Mouse (Mus musculus): Measurements from ENCODE around the gene Melk. TPM values are rescaled to one million over a fixed set of nuclear protein-coding genes. Genes with fewer than 3 reads are reported as not detected.

Melk gene
- polyA plus RNA-seq, 1 experiment from 2014 or later = 22.5 TPM

DNA sequence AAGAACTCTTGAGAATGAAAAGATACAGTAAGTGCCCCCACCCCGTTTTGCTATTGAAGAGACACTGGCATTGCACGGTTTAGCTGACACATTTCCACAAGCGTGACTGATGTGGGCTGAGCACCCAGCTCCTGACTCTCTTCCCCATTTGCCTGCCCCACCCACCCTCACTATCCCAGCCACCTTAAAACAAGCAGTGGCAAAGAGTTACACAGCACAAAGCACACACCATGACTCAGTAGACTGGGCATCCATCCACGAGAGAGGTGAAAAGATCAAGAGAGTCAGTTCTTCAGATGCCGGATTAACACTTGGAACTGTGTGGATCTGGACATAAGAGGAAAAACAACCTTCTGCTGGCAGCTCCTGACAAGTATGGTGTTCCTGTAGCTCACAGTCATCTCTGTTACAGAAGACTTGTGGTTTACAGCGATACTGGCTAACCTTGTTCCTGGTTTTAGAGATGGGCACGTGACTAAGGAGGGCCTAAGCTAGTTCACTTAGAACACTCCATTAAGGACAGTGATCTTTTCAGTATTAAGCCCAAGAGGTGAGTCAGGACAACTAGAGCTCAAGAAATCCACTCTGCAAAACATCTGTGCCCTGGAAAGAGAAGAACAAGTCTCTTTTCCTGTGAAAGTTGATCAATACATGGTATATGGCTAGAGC is 18.9 kb upstream of the Melk start:
- H3K4me1 ChIP-seq = no peaks in the 10 kb centered on the region
- H3K9me3 ChIP-seq = no peaks in the 10 kb centered on the region
- H3K4me3 ChIP-seq = no peak overlapping the region
- H3K9ac ChIP-seq (replicated peaks) = no peak overlapping the region
- H3K27ac ChIP-seq (replicated peaks) = no peak overlapping the region
- ATAC-seq (replicated peaks) = no peak
- no peaks in the 10 kb centered on the region for H3K27me3 ChIP-seq
- 78% methylated on average over 7 of the region's 7 CpGs for WGBS
- no peak overlapping the region for H3K4me2 ChIP-seq (replicated peaks)
- no peaks in the 10 kb centered on the region for H3K36me3 ChIP-seq

DNA sequence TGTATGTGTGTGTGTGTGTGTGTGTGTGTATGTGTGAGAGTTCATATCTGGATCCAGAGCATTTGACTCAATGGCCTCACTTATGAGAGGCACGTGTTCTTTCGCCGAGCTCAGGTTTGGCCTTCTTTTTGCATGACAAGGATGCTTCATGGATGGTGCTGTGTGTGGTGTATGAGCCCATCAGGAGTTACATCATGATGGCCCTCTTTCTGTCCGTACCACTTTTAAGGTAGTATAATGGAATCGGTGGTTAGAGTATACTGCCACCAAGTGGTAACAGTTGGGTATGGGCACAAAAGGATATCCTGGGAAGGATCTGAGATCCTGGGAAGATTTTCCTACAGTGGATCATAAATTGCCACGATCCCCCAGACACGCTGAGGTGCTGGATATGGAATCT is 8.1 kb upstream of the Melk start:
- Histone ChIP-seq H3K27ac (replicated peaks) (no peak overlapping the region), H3K36me3 (no peaks in the 10 kb centered on the region), H3K27me3 (no peaks in the 10 kb centered on the region), H3K9ac (replicated peaks) (no peak overlapping the region), H3K4me3 (no peak overlapping the region), H3K9me3 (no peaks in the 10 kb centered on the region), H3K4me1 (no peaks in the 10 kb centered on the region), H3K4me2 (replicated peaks) (no peak overlapping the region)
- 15% methylated on average over 7 of the region's 7 CpGs for WGBS
- ATAC-seq (replicated peaks) = peak; percentile 69

DNA sequence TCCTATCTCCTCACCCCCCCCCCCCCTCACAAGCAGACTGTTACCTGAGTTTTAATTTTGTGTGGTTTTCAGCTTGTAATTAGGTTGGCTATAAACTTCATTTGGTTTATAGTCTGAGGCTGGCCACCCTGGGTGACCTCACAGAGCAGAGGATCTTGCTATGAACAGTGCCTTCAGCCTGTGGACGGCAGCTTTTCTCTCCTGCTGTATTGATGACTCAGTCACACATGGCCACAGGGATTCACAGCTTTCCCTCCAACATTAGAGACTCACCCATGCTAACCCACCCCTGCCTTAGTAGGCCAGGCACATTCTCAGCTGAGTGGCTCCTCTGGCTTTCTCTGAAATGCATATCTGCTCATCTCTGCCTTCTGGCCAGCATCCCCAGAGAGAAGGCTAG is 4.8 kb upstream of the Melk start:
- H3K4me3 ChIP-seq = no peak overlapping the region
- 59% methylated on average over 1 of the region's 1 CpGs for WGBS
- H3K27ac ChIP-seq (replicated peaks) = no peak overlapping the region
- no peaks in the 10 kb centered on the region for H3K27me3 ChIP-seq
- H3K4me2 ChIP-seq (replicated peaks) = no peak overlapping the region
- no peaks in the 10 kb centered on the region for H3K4me1 ChIP-seq
- no peaks in the 10 kb centered on the region for H3K36me3 ChIP-seq
- ATAC-seq (replicated peaks) = no peak
- H3K9ac ChIP-seq (replicated peaks) = no peak overlapping the region
- H3K9me3 ChIP-seq = no peaks in the 10 kb centered on the region

DNA sequence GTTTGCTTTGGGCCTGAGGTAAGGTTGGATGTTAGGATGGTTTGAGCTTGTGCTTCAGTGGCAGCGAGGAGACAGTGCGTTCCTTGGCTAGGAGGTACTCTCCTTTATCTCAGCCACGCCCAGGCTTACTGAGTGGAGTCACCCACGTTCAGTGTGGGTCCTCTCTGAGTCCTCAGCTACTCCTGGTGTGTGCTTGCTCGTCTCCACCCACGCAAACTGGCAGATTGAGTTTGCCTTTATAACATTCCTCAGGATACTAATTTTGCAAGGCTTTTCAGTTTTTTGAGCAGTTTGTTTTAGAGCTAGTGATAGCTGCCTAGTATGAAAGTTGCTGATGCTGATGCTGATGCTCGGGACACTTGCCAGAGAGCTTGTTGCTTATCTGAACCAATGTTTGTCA is 5.9 kb downstream of the Melk start:
- Histone ChIP-seq H3K4me2 (replicated peaks) (no peak overlapping the region), H3K9ac (replicated peaks) (no peak overlapping the region), H3K36me3 (no peaks in the 10 kb centered on the region; the same call in 1 of the 2 replicates), H3K27ac (replicated peaks) (no peak overlapping the region), H3K4me3 (no peak overlapping the region), H3K9me3 (no peaks in the 10 kb centered on the region), H3K4me1 (peaks cover 7% of the 10 kb centered on the region), H3K27me3 (no peaks in the 10 kb centered on the region)
- 91% methylated on average over 7 of the region's 7 CpGs for WGBS
- no peak for ATAC-seq (replicated peaks)

DNA sequence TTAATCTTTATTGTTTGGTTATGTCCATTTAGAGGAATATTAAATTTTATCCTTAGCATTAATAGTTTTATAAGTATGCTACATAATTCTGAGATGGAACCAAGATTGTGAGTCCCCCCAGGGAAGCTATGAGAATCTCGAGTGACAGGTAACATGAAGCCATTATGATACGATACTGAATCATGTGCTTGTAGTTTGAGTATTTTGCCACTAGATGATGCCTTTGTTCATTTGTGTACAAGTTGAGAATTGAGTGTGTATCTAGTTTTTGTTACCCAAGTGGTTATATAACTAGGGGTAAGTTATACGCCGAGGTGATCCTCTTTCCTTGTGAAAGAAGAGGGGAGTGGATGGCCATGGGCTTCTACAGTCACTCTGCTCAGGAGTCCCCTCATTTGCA is 9.8 kb downstream of the Melk start:
- Histone ChIP-seq H3K27ac (replicated peaks) (no peak overlapping the region), H3K9me3 (no peaks in the 10 kb centered on the region), H3K4me1 (no peaks in the 10 kb centered on the region), H3K4me3 (no peak overlapping the region), H3K27me3 (no peaks in the 10 kb centered on the region), H3K9ac (replicated peaks) (no peak overlapping the region), H3K4me2 (replicated peaks) (no peak overlapping the region), H3K36me3 (no peaks in the 10 kb centered on the region; the same call in 1 of the 2 replicates)
- 84% methylated on average over 4 of the region's 4 CpGs for WGBS
- no peak for ATAC-seq (replicated peaks)

DNA sequence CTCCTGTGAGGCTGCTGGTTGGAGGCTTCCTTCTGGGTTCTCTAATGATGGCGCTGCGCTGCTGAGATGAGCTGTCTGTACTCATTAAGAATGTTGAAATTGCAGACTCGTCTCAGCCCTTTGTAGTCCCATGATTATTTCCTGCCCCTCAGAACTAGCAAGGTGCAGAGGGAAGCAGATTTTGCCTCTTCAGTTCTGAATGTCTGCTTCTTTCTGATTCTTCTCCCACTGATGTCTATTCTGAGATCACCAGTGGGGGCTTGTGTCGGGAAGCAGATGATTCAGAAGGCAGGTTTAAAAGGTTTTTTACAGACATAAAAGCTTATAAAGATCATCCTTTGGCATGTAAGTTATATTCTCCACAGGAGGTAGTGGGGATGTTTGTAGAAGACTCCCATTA is 10.2 kb downstream of the Melk start:
- Histone ChIP-seq H3K4me3 (no peak overlapping the region), H3K27ac (replicated peaks) (no peak overlapping the region), H3K27me3 (no peaks in the 10 kb centered on the region), H3K36me3 (no peaks in the 10 kb centered on the region; the same call in 1 of the 2 replicates), H3K9ac (replicated peaks) (no peak overlapping the region), H3K4me1 (no peaks in the 10 kb centered on the region), H3K9me3 (no peaks in the 10 kb centered on the region), H3K4me2 (replicated peaks) (no peak overlapping the region)
- WGBS = 82% methylated on average over 4 of the region's 4 CpGs
- ATAC-seq (replicated peaks) = no peak

DNA sequence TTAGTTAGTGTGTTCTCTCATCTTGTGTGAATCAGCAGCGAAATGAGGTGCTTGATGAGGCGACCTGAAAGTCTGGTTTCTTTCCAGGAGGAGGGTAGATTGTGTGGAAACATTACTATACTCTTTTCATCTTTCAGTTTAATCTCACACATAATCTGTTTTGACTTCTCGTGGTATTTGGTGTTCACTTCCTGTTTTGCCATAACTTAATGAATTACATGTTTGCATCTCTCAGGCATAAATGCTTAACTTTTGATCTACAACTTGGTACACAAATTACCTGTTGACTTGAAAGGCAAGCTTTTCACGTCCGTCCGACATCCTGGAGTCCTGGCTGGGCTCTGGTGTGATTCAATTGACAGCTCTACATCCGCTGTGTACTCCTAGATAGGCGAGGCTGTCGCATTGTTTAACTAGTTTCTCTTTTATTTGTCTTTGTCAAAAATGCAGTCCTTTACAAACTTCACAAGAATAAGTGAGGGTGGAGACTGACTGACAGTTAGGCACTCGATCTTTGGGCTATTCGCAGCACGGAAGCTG is 15.7 kb downstream of the Melk start:
- H3K4me2 ChIP-seq (replicated peaks) = no peak overlapping the region
- no peaks in the 10 kb centered on the region for H3K27me3 ChIP-seq
- H3K4me1 ChIP-seq = no peaks in the 10 kb centered on the region
- H3K4me3 ChIP-seq = no peak overlapping the region
- no peak for ATAC-seq (replicated peaks)
- no peak overlapping the region for H3K27ac ChIP-seq (replicated peaks)
- no peaks in the 10 kb centered on the region for H3K9me3 ChIP-seq
- H3K9ac ChIP-seq (replicated peaks) = no peak overlapping the region
- WGBS = 84% methylated on average over 12 of the region's 12 CpGs
- H3K36me3 ChIP-seq = no peaks in the 10 kb centered on the region

DNA sequence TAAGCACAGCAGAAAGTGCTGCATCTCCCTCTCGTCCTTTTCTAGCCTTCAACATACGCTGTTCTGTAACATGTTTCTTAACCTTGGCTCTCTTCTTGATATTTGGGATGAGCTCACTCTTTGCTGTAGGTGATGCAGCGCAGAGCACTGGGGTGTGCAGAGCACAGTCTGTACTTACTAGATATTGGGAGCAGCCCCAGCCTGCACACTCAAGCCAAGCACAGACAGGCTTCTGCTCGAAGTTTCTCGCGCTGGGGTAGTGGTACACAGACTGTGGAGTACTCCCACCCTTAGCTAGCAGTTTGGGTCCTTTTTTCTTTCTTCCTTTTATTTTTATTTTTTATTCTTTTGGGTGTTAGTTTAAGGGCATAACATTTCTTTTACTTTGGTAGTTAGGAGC is 19.8 kb downstream of the Melk start:
- no peaks in the 10 kb centered on the region for H3K9me3 ChIP-seq
- no peaks in the 10 kb centered on the region for H3K27me3 ChIP-seq

DNA sequence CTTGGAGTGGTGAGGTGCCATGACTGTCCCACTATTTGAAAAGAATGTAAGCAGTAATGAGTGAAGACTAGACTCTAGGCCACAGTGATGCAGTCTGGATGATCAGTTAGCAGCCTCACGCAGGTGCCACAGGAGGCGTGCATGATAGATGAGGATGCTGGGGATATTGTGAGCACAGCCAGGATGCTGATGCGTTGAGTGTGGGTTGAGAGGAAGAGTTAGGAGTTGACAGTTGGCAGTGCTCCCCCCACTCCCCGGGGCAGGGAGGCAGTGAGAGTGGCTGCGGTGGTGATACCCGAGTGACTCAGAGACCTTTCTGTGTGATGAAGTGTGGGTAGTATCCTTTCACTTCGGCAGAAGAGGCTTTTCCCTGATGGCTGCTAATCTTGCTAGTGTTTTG is 21.4 kb downstream of the Melk start:
- ATAC-seq (replicated peaks) = no peak
- WGBS = 95% methylated on average over 7 of the region's 7 CpGs
- H3K27ac ChIP-seq (replicated peaks) = no peak overlapping the region

More for the DNA sequence above, 19.8 kb downstream of the Melk start:
- no peak overlapping the region for H3K4me3 ChIP-seq
- no peaks in the 10 kb centered on the region for H3K36me3 ChIP-seq
- no peaks in the 10 kb centered on the region for H3K4me1 ChIP-seq
- no peak overlapping the region for H3K4me2 ChIP-seq (replicated peaks)
- no peak overlapping the region for H3K9ac ChIP-seq (replicated peaks)
- 95% methylated on average over 6 of the region's 6 CpGs for WGBS
- H3K27ac ChIP-seq (replicated peaks) = no peak overlapping the region
- ATAC-seq (replicated peaks) = no peak

DNA sequence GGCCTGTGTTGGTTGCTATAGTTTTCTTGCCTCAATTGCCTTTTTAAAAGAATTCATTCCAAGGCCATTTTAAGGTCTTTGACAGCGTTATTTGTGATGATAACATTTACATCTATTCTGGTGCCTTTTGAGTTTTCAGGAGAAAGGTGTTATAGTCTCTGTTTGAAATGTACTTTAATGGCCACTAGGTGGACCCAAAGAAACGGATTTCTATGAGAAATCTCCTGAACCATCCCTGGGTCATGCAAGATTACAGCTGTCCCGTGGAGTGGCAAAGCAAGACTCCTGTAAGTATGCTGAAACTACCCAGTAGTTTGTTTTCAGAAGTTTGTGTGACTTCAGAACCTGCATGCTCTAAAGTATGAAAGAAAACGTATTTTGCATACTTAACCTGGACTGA is 24.8 kb downstream of the Melk start:
- Histone ChIP-seq H3K36me3 (no peaks in the 10 kb centered on the region), H3K27ac (replicated peaks) (no peak overlapping the region), H3K4me2 (replicated peaks) (no peak overlapping the region), H3K4me1 (no peaks in the 10 kb centered on the region), H3K9ac (replicated peaks) (no peak overlapping the region), H3K27me3 (no peaks in the 10 kb centered on the region), H3K9me3 (no peaks in the 10 kb centered on the region), H3K4me3 (no peak overlapping the region)
- 39% methylated on average over 4 of the region's 4 CpGs for WGBS
- no peak for ATAC-seq (replicated peaks)

More for the DNA sequence above, 21.4 kb downstream of the Melk start:
- Histone ChIP-seq H3K27me3 (no peaks in the 10 kb centered on the region), H3K4me3 (no peak overlapping the region), H3K4me1 (no peaks in the 10 kb centered on the region), H3K9ac (replicated peaks) (no peak overlapping the region), H3K36me3 (no peaks in the 10 kb centered on the region), H3K9me3 (no peaks in the 10 kb centered on the region), H3K4me2 (replicated peaks) (no peak overlapping the region)

DNA sequence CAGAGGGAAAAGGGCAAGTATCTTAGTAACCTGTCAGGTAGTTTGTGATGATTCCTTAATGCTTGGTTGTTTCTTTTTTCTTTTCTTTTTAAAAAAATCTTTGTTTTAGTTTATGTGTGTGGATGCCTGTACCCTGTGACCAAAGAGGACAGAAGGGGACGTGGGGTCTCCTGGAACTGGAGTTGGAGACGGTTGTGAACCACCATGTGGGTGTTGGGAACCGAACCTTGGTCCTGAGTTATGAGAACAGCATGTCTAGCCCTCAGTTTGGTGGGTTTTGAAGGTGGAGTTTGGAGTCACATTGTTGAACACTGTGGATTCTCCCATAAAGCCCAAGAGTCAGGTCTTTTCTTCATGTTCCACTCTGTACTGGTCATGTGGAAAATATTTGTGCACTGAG is 26.0 kb downstream of the Melk start:
- 97% methylated on average over 3 of the region's 3 CpGs for WGBS
- H3K4me3 ChIP-seq = no peak overlapping the region
- no peaks in the 10 kb centered on the region for H3K36me3 ChIP-seq

DNA sequence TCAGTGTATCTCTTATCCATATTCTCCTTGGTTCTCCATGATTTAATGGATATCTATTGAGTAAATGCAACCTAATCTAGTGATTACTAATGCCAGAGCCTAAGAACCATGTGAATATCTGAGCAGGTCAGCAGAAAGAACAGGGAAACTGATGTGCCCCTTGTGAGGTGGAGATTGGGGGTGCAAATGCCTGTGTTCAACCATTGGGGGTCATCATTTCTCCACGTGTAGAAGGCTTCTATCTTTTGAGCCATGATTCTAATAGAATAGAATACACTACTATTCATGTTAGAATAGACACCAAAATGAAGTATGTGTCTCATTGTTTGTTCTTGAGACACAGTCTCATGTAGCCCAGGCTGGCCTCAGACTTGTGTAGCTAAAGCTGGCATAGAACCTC is 27.3 kb downstream of the Melk start:
- H3K27ac ChIP-seq (replicated peaks) = no peak overlapping the region
- no peak overlapping the region for H3K4me2 ChIP-seq (replicated peaks)
- no peaks in the 10 kb centered on the region for H3K27me3 ChIP-seq
- H3K4me3 ChIP-seq = no peak overlapping the region
- no peak for ATAC-seq (replicated peaks)
- no peak overlapping the region for H3K9ac ChIP-seq (replicated peaks)
- H3K36me3 ChIP-seq = no peaks in the 10 kb centered on the region
- H3K4me1 ChIP-seq = no peaks in the 10 kb centered on the region
- H3K9me3 ChIP-seq = no peaks in the 10 kb centered on the region
- WGBS = 73% methylated on average over 1 of the region's 1 CpGs

More for the DNA sequence above, 26.0 kb downstream of the Melk start:
- H3K9ac ChIP-seq (replicated peaks) = no peak overlapping the region
- no peaks in the 10 kb centered on the region for H3K27me3 ChIP-seq
- ATAC-seq (replicated peaks) = no peak
- H3K9me3 ChIP-seq = no peaks in the 10 kb centered on the region
- no peak overlapping the region for H3K4me2 ChIP-seq (replicated peaks)
- H3K4me1 ChIP-seq = no peaks in the 10 kb centered on the region
- no peak overlapping the region for H3K27ac ChIP-seq (replicated peaks)

DNA sequence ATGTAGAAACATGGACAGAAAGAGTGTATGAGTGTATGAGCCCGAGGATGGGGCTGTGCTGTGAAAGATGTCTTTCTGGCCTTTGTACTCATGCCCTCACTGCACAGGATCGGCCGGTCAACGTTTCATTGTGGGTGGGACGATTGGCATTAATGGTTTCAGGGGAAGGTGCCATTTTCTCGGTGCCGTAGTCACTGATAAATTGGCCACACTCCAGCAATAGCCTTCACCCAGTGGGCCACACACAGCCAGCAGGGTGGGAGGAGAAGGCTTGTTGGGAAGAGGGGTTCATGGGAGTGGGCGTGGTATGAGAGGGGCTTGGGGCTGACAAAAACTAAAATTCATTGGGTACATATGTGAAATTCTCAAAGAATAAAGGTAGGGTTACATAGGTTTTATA is 34.3 kb downstream of the Melk start:
- WGBS = 93% methylated on average over 8 of the region's 8 CpGs

More for the DNA sequence above, 34.3 kb downstream of the Melk start:
- no peaks in the 10 kb centered on the region for H3K36me3 ChIP-seq
- no peak overlapping the region for H3K4me3 ChIP-seq
- H3K4me2 ChIP-seq (replicated peaks) = no peak overlapping the region
- no peaks in the 10 kb centered on the region for H3K4me1 ChIP-seq
- no peak overlapping the region for H3K9ac ChIP-seq (replicated peaks)
- H3K27me3 ChIP-seq = no peaks in the 10 kb centered on the region
- no peak overlapping the region for H3K27ac ChIP-seq (replicated peaks)
- no peaks in the 10 kb centered on the region for H3K9me3 ChIP-seq
- no peak for ATAC-seq (replicated peaks)

Data from forebrain, embryonic 15.5 days (tissue).